Mouse (Mus musculus): ENCODE measurements around the gene Csf2.

The Csf2 gene

GRCm38 (mm10) chr11:54242494-54242893 is 7.0 kb downstream of the Csf2 start:
- in situ Hi-C loops (cut with MboI, MseI), result no loop called here

DNA sequence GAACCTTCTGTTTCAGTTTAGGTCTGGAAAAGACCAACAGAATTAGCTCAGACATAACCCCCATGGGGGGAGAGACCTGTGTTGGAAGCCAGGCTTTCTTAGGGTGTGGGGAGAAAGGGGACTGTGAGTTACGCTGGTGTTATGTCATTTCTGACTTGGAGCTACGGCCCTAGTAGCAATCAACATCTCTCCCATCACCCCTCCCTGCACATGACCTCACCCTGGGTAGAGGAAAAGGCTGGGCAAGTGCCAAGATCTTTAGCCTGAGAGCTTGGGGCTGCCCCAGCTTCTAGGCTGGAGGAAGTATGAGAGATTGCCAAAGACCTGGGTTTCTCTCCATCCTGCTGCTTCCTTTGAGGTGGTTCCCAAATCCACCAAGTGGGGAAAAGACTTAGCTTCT is 12.5 kb downstream of the Csf2 start:
- in situ Hi-C loops (cut with MboI, MseI), result loop anchor here in 1 of 2 experiments (10.0 kb wide), 1 partner anchor 62 kb away; no protein-coding TSS in a partner anchor

GRCm38 (mm10) chr11:54227478-54227877 is 22.0 kb downstream of the Csf2 start:
- in situ Hi-C loops (cut with MboI, MseI), result no loop called here

DNA sequence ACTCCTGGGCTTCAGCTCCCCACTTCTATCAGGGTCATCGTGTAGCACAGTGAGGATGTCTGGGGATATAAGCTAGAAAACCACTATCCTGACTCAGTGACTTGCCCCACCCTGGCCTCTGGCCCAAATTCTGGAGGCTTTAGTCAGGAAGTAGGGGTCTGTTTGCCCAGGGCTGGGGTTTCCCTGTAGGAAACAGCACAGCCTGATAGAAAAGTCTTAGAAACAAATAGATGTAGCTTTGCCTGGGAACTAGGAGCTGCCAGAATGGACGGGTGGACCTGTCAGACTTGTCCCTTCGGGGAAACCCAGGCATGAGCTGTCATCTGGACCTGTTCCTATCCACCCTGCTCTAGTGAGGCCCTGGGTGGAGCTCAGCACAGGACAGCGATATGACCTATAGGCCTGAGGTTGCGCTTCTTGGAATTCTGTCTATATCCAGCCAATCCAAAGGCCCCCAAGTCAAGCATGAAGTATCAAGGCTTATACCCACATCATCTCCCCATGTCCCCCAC is 24.9 kb downstream of the Csf2 start:
- in situ Hi-C loops (cut with MboI, MseI), result no loop called here

- in situ Hi-C loops (cut with MboI, MseI), result no loop called here
These were observed 25.6 kb downstream of the Csf2 start for GRCm38 (mm10) chr11:54223637-54224474.

- in situ Hi-C loops (cut with MboI, MseI), result no loop called here
These were observed 29.3 kb downstream of the Csf2 start for GRCm38 (mm10) chr11:54219903-54220740.

- in situ Hi-C loops (cut with MboI, MseI), result no loop called here
These were observed 30.3 kb downstream of the Csf2 start for GRCm38 (mm10) chr11:54219191-54219590.

DNA sequence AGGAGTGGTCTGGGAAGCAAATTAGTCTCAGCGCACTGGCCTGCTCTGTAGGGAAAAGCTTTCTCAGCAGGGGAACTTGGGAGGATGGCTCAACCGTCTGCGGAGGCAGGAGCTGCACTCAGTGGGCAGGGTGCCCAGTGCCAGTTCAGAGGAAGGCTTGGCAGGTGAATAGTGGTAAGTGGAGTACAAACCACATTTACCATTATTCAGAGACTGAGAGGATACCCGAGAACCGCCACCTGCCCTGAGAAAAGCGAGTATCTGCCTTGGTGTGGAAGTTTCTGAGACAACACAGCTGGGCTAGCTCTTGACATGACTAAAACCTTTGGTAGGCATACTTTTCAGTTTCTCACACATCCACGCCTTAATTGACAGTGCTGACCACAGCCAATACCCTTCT is 32.1 kb downstream of the Csf2 start:
- in situ Hi-C loops (cut with MboI, MseI), result no loop called here

DNA sequence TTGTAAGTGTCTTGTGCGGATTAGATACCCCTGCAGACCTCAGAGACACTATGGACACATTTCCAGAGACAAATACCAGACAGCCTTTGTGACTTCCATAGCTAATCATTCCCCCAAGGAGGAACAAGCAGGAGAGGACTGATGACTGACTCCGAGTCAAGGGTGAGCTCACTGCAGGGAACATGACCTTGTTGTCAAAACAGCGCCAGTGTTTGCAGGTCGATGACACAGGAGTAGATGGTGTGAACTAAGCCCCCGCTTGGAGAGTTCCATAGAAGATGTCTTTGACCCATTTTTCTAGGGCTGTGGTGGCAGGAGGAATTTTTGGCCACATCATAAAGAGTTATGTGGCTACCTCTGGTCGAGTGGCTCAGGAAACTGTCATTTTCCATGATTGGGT is 33.4 kb downstream of the Csf2 start:
- in situ Hi-C loops (cut with MboI, MseI), result no loop called here

DNA sequence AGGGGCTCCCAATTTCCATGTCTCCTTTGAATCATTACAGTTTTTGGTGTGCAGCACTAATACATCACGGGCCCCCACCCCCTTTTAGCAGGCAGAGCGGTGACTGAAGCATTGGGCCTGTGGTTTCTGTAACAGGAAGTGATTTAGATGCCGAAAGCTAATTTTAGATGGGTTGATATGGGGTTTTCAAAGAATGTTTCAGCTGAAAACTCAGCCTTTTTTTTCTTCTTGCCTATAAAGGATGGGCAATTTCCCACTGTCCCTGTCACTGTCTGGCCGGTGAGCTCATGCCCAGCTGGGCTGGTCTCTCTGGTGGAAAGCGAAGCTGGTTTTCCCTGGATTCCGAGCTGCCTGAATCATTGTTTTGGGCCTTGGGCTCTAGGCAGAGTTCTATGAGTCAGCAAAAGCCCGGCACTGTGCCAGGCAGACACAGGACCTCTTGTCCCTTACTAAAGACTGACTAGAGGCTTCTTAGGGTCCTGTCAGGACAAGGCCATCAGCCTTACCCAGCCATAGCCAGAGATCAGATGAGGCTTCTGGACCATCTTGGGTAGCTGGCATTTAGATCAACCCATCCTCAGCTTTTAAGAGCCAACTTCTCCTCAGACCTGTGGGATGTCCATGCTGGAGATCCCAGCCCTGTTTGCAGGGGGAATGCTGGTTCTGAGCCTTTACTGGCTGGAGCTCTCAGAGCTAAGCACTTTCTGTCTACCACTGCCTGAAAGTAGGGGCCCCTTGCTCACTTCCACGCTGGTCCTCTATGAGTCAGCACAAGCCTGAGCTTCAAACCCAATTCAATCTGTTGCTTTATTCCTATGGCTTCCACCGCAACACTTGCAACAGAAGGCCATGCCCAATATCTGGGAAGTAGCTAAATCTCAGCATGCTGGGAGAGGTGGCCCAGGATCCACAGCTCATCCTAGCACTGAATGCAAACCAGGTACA is 34.7 kb downstream of the Csf2 start:
- in situ Hi-C loops (cut with MboI, MseI), result no loop called here

DNA sequence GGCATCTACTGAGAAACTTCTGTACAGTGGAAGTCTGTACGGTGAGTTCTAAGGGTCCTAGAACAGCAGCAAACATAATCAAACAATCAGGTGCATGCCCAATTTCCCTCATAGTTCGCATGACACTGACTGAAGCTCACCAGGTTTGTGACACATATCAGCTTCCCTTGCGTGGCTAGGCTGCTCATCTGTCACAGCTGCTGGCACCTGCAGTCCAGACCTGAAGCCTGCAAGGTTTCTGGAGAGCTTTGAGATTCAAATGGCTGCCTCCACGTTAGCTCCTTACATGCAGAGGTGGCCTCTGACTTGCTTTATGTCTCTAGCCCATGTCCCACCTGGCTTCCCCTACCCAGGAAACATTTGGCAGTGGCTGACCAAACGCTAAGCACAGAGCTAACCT is 35.8 kb downstream of the Csf2 start:
- in situ Hi-C loops (cut with MboI, MseI), result no loop called here

DNA sequence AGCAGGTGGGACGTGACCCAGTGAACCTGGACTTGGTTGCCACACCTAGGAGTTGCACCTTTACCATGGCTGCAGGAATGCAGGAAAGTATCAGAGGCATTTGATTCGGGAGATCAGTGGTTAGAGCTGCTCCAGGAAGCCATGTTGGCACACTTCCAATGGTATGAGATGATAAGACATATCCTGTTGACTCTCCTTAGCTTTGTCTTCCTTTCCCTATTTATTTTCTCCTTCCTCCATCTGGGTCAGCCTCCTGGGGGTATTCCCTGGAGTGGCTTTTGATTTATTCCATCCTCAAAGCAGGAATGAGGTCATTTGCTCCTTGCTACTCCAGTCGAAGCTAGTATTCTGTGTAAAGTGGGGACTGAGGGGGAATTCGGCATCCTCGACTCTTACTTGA is 42.5 kb downstream of the Csf2 start:
- in situ Hi-C loops (cut with MboI, MseI), result no loop called here

GRCm38 (mm10) chr11:54205366-54205765 is 44.1 kb downstream of the Csf2 start:
- in situ Hi-C loops (cut with MboI, MseI), result no loop called here

- in situ Hi-C loops (cut with MboI, MseI), result no loop called here
These were observed 44.7 kb downstream of the Csf2 start for GRCm38 (mm10) chr11:54204781-54205180.

DNA sequence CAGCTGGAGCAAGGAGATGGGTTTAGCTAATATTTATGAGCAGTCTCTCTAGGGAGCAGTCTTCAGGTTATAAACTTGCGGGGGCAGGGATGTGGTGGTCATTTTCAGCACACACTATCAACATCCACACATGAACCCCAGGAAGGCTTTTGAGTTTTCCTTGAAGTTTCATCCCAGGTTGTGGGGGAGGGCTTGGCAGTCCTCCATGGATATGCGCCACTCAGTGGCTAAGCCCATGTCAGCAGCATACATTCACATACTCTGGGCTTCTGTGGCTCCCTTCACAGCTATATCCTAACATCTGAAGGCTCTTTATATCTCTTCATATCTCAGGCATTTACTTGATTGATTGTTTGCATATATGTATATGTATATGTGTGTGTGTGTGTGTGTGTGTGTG is 46.3 kb downstream of the Csf2 start:
- in situ Hi-C loops (cut with MboI, MseI), result no loop called here

DNA sequence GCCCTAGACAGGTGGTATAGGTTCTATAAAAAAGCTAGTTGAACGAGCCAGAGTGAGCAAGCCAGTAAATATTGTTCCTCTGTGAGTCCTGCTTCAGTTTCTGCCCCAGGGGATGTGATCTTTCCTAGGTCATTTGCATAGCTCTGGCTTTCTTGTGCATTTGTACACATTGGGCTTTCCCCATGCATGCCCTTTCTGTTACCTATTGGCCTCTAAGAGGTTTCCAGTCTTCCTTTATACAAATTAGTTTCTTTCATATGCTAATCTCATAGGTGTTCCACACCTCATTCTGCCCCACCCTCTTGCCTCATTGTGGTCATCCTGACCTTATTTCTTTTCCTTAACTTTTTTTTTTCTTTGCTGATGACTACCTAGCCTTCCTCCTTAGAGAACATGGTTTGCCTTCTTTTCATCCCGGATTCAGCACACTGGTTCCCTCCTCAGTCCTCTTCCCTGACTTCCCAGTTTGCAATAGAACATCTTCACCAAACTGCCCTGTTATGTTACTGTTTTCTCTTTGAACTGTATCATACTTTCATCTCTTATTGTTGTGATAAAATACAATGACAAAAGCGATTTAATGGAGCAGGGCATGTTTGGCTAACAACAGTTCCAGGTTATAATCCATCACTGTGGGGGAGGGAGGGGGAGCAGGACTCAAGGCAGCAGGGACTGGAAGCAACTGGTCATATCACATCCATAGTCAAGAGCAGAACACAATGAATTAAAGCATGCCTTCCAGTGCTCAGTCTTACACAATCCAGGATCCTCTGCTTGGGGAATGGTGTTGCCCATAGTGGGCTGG is 47.4 kb downstream of the Csf2 start:
- in situ Hi-C loops (cut with MboI, MseI), result no loop called here

- in situ Hi-C loops (cut with MboI, MseI), result no loop called here
These were observed 48.1 kb downstream of the Csf2 start for GRCm38 (mm10) chr11:54201287-54201773.
